Mouse (Mus musculus) thymus, adult 2 months (tissue): ENCODE measurements around the gene Olfr987. TPM values are rescaled to one million over a fixed set of nuclear protein-coding genes. Genes with fewer than 3 reads are reported as not detected.
"Not testable (repeated sequence)": the region's sequence is repeated elsewhere in the genome, so short reads cannot be mapped to it uniquely, and the experiment has no call there.

Experiments used
- DNase-seq: peaks from one replicate; pipeline ENCODE4 v3.0.0; 2021
- H3K27ac ChIP-seq: fragments of 200-500 bp; 2 replicates; pipeline ENCODE4 v1.5.1; 2012; ENCODE audit warnings: low read length, control low read depth; ENCODE audit not compliant: control insufficient read depth, insufficient read depth
- H3K27me3 ChIP-seq: fragments of 200-500 bp; 2 replicates; pipeline ENCODE4 v1.6.1; 2012; ENCODE audit warnings: mild to moderate bottlenecking, low read length, moderate library complexity, mixed read lengths; ENCODE audit not compliant: control insufficient read depth, insufficient read depth
- H3K36me3 ChIP-seq: fragments of 200-500 bp; 2 replicates; pipeline ENCODE4 v1.6.1; 2012; ENCODE audit warnings: mild to moderate bottlenecking, low read length, moderate library complexity; ENCODE audit not compliant: control insufficient read depth, insufficient read depth
- H3K4me1 ChIP-seq: fragments of 200-500 bp; replicated peaks from 2 replicates; pipeline ENCODE4 v1.6.1; 2012; ENCODE audit warnings: low read length; ENCODE audit not compliant: control insufficient read depth, insufficient read depth
- H3K4me3 ChIP-seq: fragments of 200-500 bp; 2 replicates; pipeline ENCODE4 v1.5.1; 2012; ENCODE audit warnings: mild to moderate bottlenecking, low read length, control low read depth, moderate library complexity; ENCODE audit not compliant: control insufficient read depth, insufficient read depth
- CTCF ChIP-seq: fragments of 200-500 bp; IDR thresholded peaks from 2 replicates; pipeline ENCODE4 v1.5.1; 2012; ENCODE audit warnings: mild to moderate bottlenecking, control low read depth, low read length, moderate library complexity, borderline replicate concordance; ENCODE audit not compliant: control insufficient read depth, poor library complexity, insufficient read depth; ENCODE audit errors: extremely low read depth
- POLR2A ChIP-seq: fragments of 200-500 bp; IDR thresholded peaks from 2 replicates; pipeline ENCODE4 v1.6.1; 2012; ENCODE audit warnings: mild to moderate bottlenecking, low read length, control low read depth, moderate library complexity; ENCODE audit not compliant: control insufficient read depth, poor library complexity, insufficient read depth; ENCODE audit errors: extremely low read depth
- WGBS: fragments of 180-500 bp; shearing (Covaris S2); methylation state at CpG from one replicate; pipeline ENCODE4 v1.1.7; 2018; 5-methylcytosine and 5-hydroxymethylcytosine counted together
- polyA plus RNA-seq: library from polyadenylated mRNA; depleted of rRNA; stranded (reverse); fragments of >200 nt; gene quantifications from 2 replicates; pipeline ENCODE4 v1.2.3, GENCODE M21; 2012; rRNA removed

Olfr987 gene
- polyA plus RNA-seq: not detected in 2 replicates

DNA sequence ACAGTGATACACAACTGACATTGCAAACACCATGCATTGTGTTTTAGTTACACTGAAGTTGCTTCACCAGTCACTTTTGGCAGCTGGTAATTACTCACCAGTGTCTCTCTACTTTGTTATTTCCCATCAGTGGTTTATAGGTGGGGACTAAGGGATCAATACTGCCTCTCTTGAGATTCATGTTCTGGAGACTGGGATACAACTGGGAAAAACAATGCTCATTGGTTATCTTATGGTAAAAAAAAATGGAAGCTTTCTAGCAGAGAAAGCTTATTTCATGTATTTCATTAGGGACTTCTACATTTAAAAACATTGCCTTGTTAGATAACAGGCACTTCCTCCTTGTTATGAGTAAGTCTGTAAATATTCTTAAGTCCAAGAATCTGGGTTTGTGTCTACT is at the start of gene Olfr987:
TSS of gene Olfr987 (minus strand) at position 101 of the 400 bp plus-strand sequence.
- not testable (repeated sequence) for H3K36me3 ChIP-seq

GRCm38 (mm10) chr2:85363127-85363526 is 24.0 kb upstream of the Olfr987 start, which contains the start of gene Olfr988:
Gene Olfr988, minus strand, starts transcription at chr2:85363227.
- H3K4me1 ChIP-seq, H3K27ac ChIP-seq, H3K27me3 ChIP-seq, H3K4me3 ChIP-seq, DNase-seq, H3K36me3 ChIP-seq: not testable (repeated sequence)

More for the DNA sequence above, at the start of gene Olfr987:
- not testable (repeated sequence) for DNase-seq, H3K27me3 ChIP-seq, H3K27ac ChIP-seq, H3K4me3 ChIP-seq, H3K4me1 ChIP-seq

- Histone ChIP-seq H3K4me3 (no peak overlapping the region), H3K4me1 (no peaks in the 10 kb centered on the region), H3K27ac (no peak overlapping the region), H3K27me3 (no peaks in the 10 kb centered on the region), H3K36me3 (no peaks in the 10 kb centered on the region)
- no peak for DNase-seq
- TF ChIP-seq POLR2A (no peak), CTCF (no peak)
- 57% methylated on average over 7 of the region's 7 CpGs for WGBS
Measured at GRCm38 (mm10) chr2:85339972-85340371, 857 bp upstream of the Olfr987 start.

DNA sequence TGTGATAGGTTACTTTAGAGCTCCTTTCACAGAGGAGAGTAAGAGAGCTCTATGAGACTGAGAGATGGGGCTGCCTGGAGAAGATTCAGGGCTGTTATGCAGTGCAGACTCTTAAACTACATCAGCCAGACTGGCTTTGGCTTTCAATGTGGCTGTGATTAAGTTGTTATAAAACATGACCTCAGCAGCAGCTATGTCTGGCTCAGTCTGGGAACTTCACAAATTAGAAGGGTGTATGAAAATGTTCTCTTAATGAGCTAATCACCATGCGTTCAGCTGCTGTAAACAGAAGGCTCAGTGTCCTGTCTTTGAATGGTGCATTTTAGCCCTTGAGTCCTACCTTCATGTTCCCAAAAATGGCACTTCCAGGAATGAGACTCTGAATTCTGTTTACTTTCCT is 20.0 kb downstream of the Olfr987 start:
- Histone ChIP-seq H3K27me3 (no peaks in the 10 kb centered on the region), H3K36me3 (no peaks in the 10 kb centered on the region), H3K27ac (no peak overlapping the region), H3K4me3 (no peak overlapping the region), H3K4me1 (no peaks in the 10 kb centered on the region)
- DNase-seq: no peak
- TF ChIP-seq POLR2A (no peak), CTCF (no peak)
- WGBS: 92% methylated on average over 1 of the region's 1 CpGs

GRCm38 (mm10) chr2:85285406-85285805 is 53.7 kb downstream of the Olfr987 start:
- Histone ChIP-seq H3K4me3 (no peak overlapping the region), H3K27me3 (no peaks in the 10 kb centered on the region), H3K27ac (no peak overlapping the region), H3K36me3 (no peaks in the 10 kb centered on the region), H3K4me1 (no peaks in the 10 kb centered on the region)
- WGBS: 69% methylated on average over 1 of the region's 1 CpGs
- TF ChIP-seq POLR2A (no peak), CTCF (no peak)
- no peak for DNase-seq

DNA sequence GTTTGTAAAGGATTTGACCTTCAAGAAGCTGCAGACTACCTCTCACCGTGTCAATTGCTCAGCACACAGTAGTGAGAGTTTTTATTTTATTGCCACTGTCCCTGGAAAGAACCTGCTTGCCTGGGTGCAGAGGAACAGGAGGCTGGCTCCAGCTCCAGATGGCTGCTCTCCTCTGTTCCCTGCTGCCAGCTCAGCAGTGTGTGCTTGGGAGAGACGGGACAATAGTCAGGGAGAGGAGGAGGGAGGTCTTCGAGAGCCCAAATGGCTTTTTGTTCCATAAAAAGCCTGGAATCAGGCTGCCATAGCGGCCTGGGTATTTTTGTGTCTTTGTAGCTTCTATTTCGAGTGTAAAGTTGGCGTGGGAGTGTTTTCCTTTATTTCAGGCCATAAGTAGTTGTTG is 54.5 kb downstream of the Olfr987 start:
- no peak overlapping the region for H3K27ac ChIP-seq
- TF ChIP-seq CTCF: no peak
- no peak for TF ChIP-seq POLR2A
- DNase-seq: no peak
- H3K27me3 ChIP-seq: no peaks in the 10 kb centered on the region
- 38% methylated on average over 6 of the region's 6 CpGs for WGBS
- H3K4me3 ChIP-seq: no peak overlapping the region
- H3K36me3 ChIP-seq: no peaks in the 10 kb centered on the region
- H3K4me1 ChIP-seq: no peaks in the 10 kb centered on the region

DNA sequence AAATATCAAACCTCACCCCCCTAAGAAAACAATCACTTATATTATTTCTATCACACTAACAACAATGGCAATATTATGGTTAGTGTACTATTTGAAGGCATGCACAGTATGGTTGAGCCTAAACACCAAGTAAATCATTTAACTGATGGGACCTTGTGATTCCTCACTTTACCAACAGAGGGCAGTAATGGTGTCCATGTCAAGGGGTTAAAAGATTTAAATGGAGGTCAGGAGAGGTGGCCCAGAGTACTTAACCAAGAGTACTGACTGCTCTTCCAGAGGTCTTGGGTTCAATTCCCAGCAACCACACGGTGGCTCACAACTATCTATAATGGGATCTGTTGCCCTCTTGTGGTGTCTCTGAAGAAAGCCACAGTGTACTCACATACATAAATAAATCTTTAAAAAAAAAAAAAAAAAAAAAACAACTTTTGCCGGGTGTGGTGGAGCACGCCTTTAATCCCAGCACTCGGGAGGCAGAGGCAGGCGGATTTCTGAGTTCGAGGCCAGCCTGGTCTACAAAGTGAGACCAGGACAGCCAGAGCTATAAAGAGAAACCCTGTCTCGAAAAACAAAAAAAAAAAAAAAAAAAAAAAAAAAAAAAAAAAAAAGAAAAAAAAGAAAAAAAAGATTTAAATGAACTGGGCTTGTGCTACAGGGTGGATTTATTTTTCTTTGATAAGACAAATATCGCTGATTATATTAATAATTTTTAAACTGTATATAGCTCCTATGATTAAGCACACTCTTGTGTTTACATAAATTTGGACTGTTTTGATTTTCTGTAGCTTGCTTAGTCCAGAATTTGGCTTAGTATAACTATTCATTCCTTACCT is 55.3 kb downstream of the Olfr987 start:
- no peak for DNase-seq
- H3K27me3 ChIP-seq: no peaks in the 10 kb centered on the region
- TF ChIP-seq POLR2A (no peak), CTCF (no peak)
- no peaks in the 10 kb centered on the region for H3K4me1 ChIP-seq
- no peak overlapping the region for H3K4me3 ChIP-seq
- H3K36me3 ChIP-seq: no peaks in the 10 kb centered on the region
- H3K27ac ChIP-seq: no peak overlapping the region
- 77% methylated on average over 8 of the region's 8 CpGs for WGBS
